Mouse (Mus musculus) embryonic facial prominence, embryonic 11.5 days (tissue): Measurements from ENCODE around the gene Psenen. TPM values are rescaled to one million over a fixed set of nuclear protein-coding genes. Genes with fewer than 3 reads are reported as not detected.

Source experiments
- ATAC-seq: fragments of 200-750 bp; cut with Nextera tagmentation; replicated peaks from 2 replicates; pipeline ENCODE4 v1.8.0; 2017; ENCODE audit warnings: low read depth; ENCODE audit not compliant: insufficient number of reproducible peaks, low FRiP score, low TSS enrichment
- DNase-seq: peaks from one replicate; pipeline ENCODE4 v3.0.0-alpha.2; 2015; ENCODE audit warnings: low spot score
- H3K27ac ChIP-seq: fragments of 300-500 bp; sonication (generic); replicated peaks from 2 replicates; pipeline ENCODE4 v1.5.1; 2014; ENCODE audit warnings: mild to moderate bottlenecking, low read depth, low read length, control low read depth
- H3K27me3 ChIP-seq: fragments of 300-500 bp; sonication (generic); 2 replicates; pipeline ENCODE4 v1.6.1; 2014; ENCODE audit warnings: mild to moderate bottlenecking, low read length, moderate library complexity, mixed read lengths; ENCODE audit not compliant: control insufficient read depth, insufficient read depth
- H3K36me3 ChIP-seq: fragments of 300-500 bp; sonication (generic); replicated peaks from 2 replicates; pipeline ENCODE4 v1.6.1; 2014; ENCODE audit warnings: low read depth, mild to moderate bottlenecking, low read length, moderate library complexity, mixed read lengths; ENCODE audit not compliant: control insufficient read depth, insufficient read depth
- H3K4me1 ChIP-seq: fragments of 300-500 bp; sonication (generic); 2 replicates; pipeline ENCODE4 v1.6.1; 2014; ENCODE audit warnings: low read length, mixed read lengths; ENCODE audit not compliant: control insufficient read depth, insufficient read depth
- H3K4me2 ChIP-seq: fragments of 300-500 bp; sonication (generic); 2 replicates; pipeline ENCODE4 v1.6.1; 2014; ENCODE audit warnings: low read depth, mild to moderate bottlenecking, control low read depth, low read length, moderate library complexity
- H3K4me3 ChIP-seq: fragments of 300-500 bp; sonication (generic); 2 replicates; pipeline ENCODE4 v1.5.1; 2014; ENCODE audit warnings: low read depth, low read length, control low read depth
- H3K9ac ChIP-seq: fragments of 300-500 bp; sonication (generic); replicated peaks from 2 replicates; pipeline ENCODE4 v1.6.1; 2014; ENCODE audit warnings: mild to moderate bottlenecking, control low read depth, low read length
- H3K9me3 ChIP-seq: fragments of 300-500 bp; sonication (generic); replicated peaks from 2 replicates; pipeline ENCODE4 v1.6.1; 2016; ENCODE audit warnings: mild to moderate bottlenecking, low read length, inconsistent platforms, mixed read lengths; ENCODE audit not compliant: control insufficient read depth
- WGBS: fragments of 180-500 bp; shearing (Covaris S2); extraction: QIAGEN DNeasy Blood & Tissue Kit; methylation state at CpG from one replicate; pipeline ENCODE4 v1.1.7; 2014; 5-methylcytosine and 5-hydroxymethylcytosine counted together
- polyA plus RNA-seq: library from polyadenylated mRNA; unstranded; fragments of >200 nt; fragmentation: Nextera tagmentation; extraction: Ambion mirVana; gene quantifications from 2 replicates; pipeline ENCODE4 v1.2.1, GENCODE M21; 2014

Psenen gene
- polyA plus RNA-seq, 1 experiment from 2014 or later, result 108 TPM

DNA sequence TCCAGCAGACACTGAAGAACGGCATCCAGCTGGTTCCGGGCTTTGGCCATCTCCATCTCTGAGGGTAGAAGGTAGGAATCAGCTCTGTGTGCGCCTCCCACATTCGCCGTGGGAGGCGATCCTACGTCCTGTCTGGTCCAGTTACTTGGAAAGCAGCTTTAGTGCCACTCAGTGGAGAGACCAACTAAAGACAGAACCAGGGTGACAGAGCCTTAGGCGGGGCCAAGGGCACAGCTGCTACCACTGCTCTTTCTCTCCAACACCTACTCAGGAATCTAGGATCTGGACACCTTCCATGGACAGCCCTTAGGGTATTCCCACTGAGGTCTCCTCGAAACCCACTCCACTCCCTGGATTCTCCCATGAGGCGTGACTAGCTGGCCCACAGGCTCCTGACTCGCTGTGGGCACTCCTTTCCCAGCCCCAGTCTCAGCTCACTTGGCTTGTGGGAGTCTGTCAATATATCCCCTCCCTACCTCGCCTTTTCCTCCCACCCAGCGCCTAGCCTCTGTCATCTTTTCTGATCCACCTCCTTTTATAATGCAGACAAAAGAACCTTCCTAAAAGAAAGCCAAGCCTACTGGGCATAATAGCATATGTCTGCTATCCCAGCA lies 5.4 kb downstream of the Psenen start:
- no peaks in the 10 kb centered on the region for H3K9me3 ChIP-seq
- peaks cover 8% of the 10 kb centered on the region for H3K4me1 ChIP-seq
- no peak overlapping the region for H3K9ac ChIP-seq
- H3K27me3 ChIP-seq, result no peaks in the 10 kb centered on the region
- WGBS, result 87% methylated on average over 13 of the region's 13 CpGs
- H3K36me3 ChIP-seq, result peaks cover 10% of the 10 kb centered on the region
- H3K4me3 ChIP-seq, result no peak overlapping the region
- no peak overlapping the region for H3K4me2 ChIP-seq
- no peak overlapping the region for H3K27ac ChIP-seq
- DNase-seq (no peak), ATAC-seq (no peak)

DNA sequence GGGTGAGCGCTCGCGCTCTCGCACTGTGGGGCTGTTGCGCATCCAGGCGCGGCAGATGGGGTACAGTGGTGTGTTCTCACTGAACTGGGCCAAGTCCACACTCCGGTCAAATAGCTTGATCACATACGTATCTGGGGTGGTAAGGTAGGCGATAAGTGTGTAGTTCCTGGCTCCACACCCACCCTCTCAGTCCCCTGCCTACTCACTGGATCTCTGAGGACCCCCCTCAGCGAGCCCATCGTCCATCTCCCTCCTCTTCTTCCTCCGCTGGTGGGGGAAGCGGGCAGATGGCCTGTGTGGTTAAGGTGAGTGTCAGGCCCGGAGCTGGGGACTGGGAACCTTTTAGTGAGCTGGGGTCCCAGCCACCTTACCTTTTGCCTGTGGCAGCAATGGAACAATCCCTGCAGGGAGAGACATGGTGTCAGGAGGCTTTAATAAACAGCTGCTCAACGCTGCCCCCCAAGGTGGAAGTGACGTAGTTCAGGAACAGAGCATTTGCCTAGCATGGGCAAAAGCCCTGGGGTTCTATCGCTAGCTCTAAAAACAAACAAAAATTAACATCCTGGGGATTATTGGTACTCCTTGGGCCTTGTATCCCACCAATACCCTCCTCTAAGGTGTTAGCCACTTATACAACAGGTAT lies 6.4 kb downstream of the Psenen start:
- Histone ChIP-seq H3K27me3 (no peaks in the 10 kb centered on the region), H3K4me2 (no peak overlapping the region), H3K4me3 (no peak overlapping the region), H3K36me3 (peaks cover 10% of the 10 kb centered on the region), H3K27ac (no peak overlapping the region), H3K9ac (no peak overlapping the region), H3K9me3 (no peaks in the 10 kb centered on the region), H3K4me1 (peaks cover 8% of the 10 kb centered on the region)
- peak; percentile 25 for DNase-seq
- ATAC-seq, result no peak
- 91% methylated on average over 18 of the region's 18 CpGs for WGBS

DNA sequence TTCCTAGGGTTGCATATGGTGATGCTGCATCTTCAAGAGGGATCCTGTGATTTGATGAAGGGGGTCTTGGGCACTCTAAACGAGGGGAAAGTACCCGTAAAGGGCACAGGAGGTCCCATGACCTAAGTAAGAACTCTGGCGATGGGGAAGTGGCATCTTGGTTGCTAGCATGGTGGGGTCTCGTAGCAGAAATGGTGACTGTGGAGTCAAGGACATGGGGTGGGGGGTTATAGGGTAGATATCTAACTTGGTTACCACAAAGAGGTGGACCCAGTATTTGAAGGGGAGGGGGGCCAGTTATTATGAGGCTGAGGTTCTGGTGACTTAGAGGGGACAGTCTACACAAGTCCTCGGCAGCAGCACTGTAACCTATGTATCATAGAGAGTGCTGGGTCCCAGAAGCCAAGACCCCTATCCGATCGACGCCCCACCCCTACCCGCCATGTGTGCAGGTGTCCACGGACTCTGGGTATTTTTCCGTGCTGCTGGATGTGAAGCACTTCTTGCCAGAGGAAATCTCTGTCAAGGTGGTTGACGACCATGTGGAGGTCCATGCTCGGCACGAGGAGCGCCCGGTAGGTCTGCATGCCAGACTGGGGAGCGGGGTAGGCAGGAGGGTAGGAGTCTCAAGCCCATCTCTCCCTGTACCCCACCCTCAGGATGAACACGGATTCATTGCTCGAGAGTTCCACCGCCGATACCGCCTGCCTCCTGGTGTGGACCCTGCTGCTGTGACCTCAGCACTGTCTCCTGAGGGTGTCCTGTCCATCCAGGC lies 9.4 kb downstream of the Psenen start:
- H3K9ac ChIP-seq, result peak overlapping the region; percentile 79
- H3K9me3 ChIP-seq, result no peaks in the 10 kb centered on the region
- peak overlapping the region; percentile 63 for H3K4me3 ChIP-seq
- peak overlapping the region; percentile 75 for H3K4me2 ChIP-seq
- H3K4me1 ChIP-seq, result peaks cover 8% of the 10 kb centered on the region
- peaks cover 10% of the 10 kb centered on the region for H3K36me3 ChIP-seq
- no peaks in the 10 kb centered on the region for H3K27me3 ChIP-seq
- ATAC-seq, result no peak
- H3K27ac ChIP-seq, result no peak overlapping the region
- no peak for DNase-seq
- 86% methylated on average over 22 of the region's 22 CpGs for WGBS

DNA sequence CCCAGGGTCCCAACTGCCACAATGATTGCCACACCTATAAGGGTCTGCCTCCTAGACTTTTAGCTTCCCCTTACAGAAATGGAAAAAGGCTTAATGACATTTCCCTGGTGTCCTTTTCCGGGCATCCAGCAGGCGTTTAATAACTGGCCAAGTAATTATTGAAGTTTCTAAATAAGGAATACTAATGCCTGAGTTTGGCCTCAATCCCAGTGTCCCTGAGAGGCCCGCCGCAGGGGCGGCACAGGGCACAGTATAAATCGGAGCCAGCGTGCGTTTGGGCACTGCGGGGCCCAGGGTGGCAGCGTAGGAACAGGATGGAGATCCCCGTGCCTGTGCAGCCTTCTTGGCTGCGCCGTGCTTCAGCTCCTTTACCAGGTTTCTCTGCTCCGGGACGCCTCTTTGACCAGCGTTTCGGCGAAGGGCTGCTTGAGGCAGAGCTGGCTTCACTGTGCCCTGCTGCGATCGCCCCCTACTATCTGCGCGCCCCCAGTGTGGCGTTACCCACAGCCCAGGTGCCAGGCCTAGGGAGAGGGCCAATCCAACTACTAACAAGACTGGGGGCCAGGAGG lies 10.3 kb downstream of the Psenen start:
- ATAC-seq (no peak), DNase-seq (peak; percentile 11)
- WGBS, result 7% methylated on average over 23 of the region's 23 CpGs
- Histone ChIP-seq H3K4me2 (peak overlapping the region; percentile 75), H3K9me3 (no peaks in the 10 kb centered on the region), H3K4me1 (peaks cover 8% of the 10 kb centered on the region), H3K9ac (peak overlapping the region; percentile 79), H3K27me3 (no peaks in the 10 kb centered on the region), H3K36me3 (peaks cover 10% of the 10 kb centered on the region), H3K27ac (no peak overlapping the region), H3K4me3 (peak overlapping the region; percentile 63)

- ATAC-seq (peak; percentile 91), DNase-seq (peak; percentile 99)
- no peaks in the 10 kb centered on the region for H3K9me3 ChIP-seq
- 1% methylated on average over 44 of the region's 44 CpGs for WGBS
- H3K9ac ChIP-seq, result peak within 1 kb of the TSS; percentile 79
- peak within 1 kb of the TSS; percentile 63 for H3K4me3 ChIP-seq
- peaks cover 10% of the 10 kb centered on the region for H3K36me3 ChIP-seq
- peaks cover 8% of the 10 kb centered on the region for H3K4me1 ChIP-seq
- H3K4me2 ChIP-seq, result peak within 1 kb of the TSS; percentile 75
- H3K27ac ChIP-seq, result peak within 1 kb of the TSS; percentile 92
- H3K27me3 ChIP-seq, result no peaks in the 10 kb centered on the region
Observed at GRCm38 (mm10) chr7:30552102-30553020, 11.1 kb downstream of the Psenen start, which contains the start of the genes Hspb6 and Proser3. Gene Hspb6, plus strand, starts transcription at chr7:30552178. Gene Proser3, minus strand, starts transcription at chr7:30552299.

DNA sequence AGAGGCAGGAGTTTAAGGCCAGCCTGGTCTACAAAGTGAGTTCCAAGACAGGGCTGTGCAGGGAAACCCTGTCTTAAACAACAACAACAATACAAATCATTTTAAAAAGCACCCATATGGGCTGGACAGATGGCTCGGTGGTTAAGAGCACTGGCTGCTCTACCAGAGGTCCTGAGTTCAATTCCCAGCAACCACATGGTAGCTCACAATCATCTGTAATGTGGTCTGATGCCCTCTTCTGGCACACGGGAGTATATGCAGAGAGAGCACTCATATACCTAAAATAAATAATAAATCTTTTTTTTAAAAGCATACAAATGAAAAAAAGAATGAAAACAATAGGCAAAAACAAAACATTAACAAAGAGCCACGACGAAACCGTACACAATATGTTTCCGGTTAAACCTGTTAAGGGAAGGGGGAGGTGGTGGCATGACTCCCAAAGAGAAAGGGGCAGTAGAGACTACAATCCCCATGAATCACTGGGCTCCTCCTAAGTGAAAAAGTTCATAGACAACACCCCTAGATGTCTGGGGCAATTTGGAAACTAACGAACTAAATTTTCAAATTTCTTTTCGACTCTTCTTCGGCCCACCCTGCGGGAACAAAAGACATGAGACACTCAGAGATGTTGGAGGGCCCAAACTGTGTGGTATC lies 11.9 kb downstream of the Psenen start:
- ATAC-seq (peak; percentile 46), DNase-seq (peak; percentile 84)
- peak overlapping the region; percentile 92 for H3K27ac ChIP-seq
- peak overlapping the region; percentile 63 for H3K4me3 ChIP-seq
- peak overlapping the region; percentile 41 for H3K4me2 ChIP-seq
- peaks cover 8% of the 10 kb centered on the region for H3K4me1 ChIP-seq
- H3K9ac ChIP-seq, result peak overlapping the region; percentile 79
- WGBS, result under 1% methylated on average over 10 of the region's 10 CpGs
- H3K27me3 ChIP-seq, result no peaks in the 10 kb centered on the region
- H3K9me3 ChIP-seq, result no peaks in the 10 kb centered on the region
- peaks cover 7% of the 10 kb centered on the region for H3K36me3 ChIP-seq

DNA sequence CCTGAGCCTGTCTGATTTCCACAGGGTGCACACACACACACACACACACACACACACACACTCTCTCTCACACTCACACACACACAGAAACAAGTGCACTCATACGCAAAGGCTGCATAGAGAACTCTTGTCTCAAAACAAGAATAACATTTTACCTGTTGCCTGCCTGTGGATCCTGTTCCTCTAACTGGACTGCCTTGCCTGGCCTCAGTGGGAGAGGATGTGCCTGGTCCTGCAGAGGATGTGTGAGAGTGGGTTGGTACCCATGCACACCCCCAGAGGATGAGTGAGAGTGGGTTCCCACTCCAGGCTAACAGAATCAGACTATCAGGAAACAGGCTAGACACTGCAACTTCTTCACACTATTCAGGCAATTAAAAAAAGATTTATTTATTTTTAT lies 12.8 kb downstream of the Psenen start:
- no peaks in the 10 kb centered on the region for H3K27me3 ChIP-seq
- no peak for DNase-seq
- H3K4me3 ChIP-seq, result no peak overlapping the region
- no peaks in the 10 kb centered on the region for H3K9me3 ChIP-seq
- peaks cover 8% of the 10 kb centered on the region for H3K4me1 ChIP-seq
- WGBS, result 95% methylated on average over 1 of the region's 1 CpGs
- no peak overlapping the region for H3K4me2 ChIP-seq
- H3K36me3 ChIP-seq, result peaks cover 1% of the 10 kb centered on the region; the same call in 1 of the 2 replicates
- H3K27ac ChIP-seq, result no peak overlapping the region
- ATAC-seq, result no peak
- no peak overlapping the region for H3K9ac ChIP-seq
